Mouse (Mus musculus): ENCODE measurements around the gene Ggta1.

- TF ChIP-seq CTCF (IDR thresholded peaks at IDR 0.05) = no peak
- TF ChIP-seq POLR2A (IDR thresholded peaks at IDR 0.05; ENCODE audit: insufficient read depth, low read depth, low read length) = no peak
- no peak for TF ChIP-seq EP300 (IDR thresholded peaks at IDR 0.05; ENCODE audit: insufficient read depth, low read depth, low read length)
Observed at GRCm38 (mm10) chr2:35486981-35487655, 24.1 kb upstream of the Ggta1 start.
